Mouse (Mus musculus): Measurements from ENCODE around the gene Sema6c.

DNA sequence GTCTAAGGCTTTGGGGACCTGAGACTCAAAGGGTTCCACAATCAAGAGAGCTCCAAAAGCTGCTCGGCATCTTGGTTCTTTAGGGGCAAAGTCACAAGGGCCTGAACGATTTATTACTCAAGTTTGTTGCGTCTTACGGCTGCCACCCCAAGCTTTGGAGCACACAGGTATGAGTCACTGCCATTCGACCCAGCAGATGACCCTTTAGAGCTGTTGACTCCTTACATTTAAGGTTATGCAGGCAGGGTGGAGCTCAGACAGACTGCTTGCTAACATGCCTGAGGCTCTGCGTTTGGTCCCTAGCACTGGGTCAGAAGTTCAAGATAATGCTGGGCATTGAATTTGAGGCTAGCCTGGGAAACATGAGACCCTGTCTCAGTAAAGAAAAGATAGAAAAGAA is 17.3 kb downstream of the Sema6c start:
- TF ChIP-seq CTCF (IDR thresholded peaks at IDR 0.05; ENCODE audit: low read depth) (no peak), EP300 (optimal IDR thresholded peaks at IDR 0.05) (no peak)

Data from stomach, postnatal 0 days (tissue).